Mouse (Mus musculus) kidney, adult 2 months (tissue): Measurements from ENCODE around the gene Frmpd1. TPM values are rescaled to one million over a fixed set of nuclear protein-coding genes. Genes with fewer than 3 reads are reported as not detected.

ENCODE experiments used
- DNase-seq: peaks from one replicate; pipeline ENCODE4 v3.0.0; 2021
- H3K27ac ChIP-seq: fragments of 200-500 bp; 2 replicates; pipeline ENCODE4 v1.5.1; 2012; ENCODE audit warnings: low read depth, low read length, control low read depth, inconsistent platforms; ENCODE audit not compliant: insufficient read depth
- H3K27me3 ChIP-seq: fragments of 200-500 bp; replicated peaks from 2 replicates; pipeline ENCODE4 v1.6.1; 2012; ENCODE audit warnings: mild to moderate bottlenecking, moderate library complexity, low read length, inconsistent platforms; ENCODE audit not compliant: control insufficient read depth, insufficient read depth
- H3K36me3 ChIP-seq: fragments of 200-500 bp; 2 replicates; pipeline ENCODE4 v1.6.1; 2012; ENCODE audit warnings: mild to moderate bottlenecking, moderate library complexity, low read length, inconsistent platforms; ENCODE audit not compliant: control insufficient read depth, insufficient read depth
- H3K4me1 ChIP-seq: fragments of 200-500 bp; 2 replicates; pipeline ENCODE4 v1.6.1; 2011; ENCODE audit warnings: low read length; ENCODE audit not compliant: control insufficient read depth, insufficient read depth
- H3K4me3 ChIP-seq: fragments of 200-500 bp; 2 replicates; pipeline ENCODE4 v1.5.1; 2011; ENCODE audit warnings: mild to moderate bottlenecking, low read depth, low read length, control low read depth; ENCODE audit not compliant: insufficient read depth
- CTCF ChIP-seq: fragments of 200-500 bp; conservative IDR thresholded peaks from 2 replicates; pipeline ENCODE4 v1.5.1; 2011; ENCODE audit warnings: low read depth, mild to moderate bottlenecking, control low read depth, low read length, moderate library complexity, mixed read lengths; ENCODE audit not compliant: insufficient read depth, insufficient read length
- POLR2A ChIP-seq: fragments of 200-500 bp; IDR thresholded peaks from one replicate; pipeline ENCODE4 v1.6.1; 2011; ENCODE audit warnings: low read depth, low read length, control low read depth
- WGBS: fragments of 180-500 bp; shearing (Covaris S2); methylation state at CpG from one replicate; pipeline ENCODE4 v1.1.7; 2018; 5-methylcytosine and 5-hydroxymethylcytosine counted together
- polyA plus RNA-seq: library from polyadenylated mRNA; depleted of rRNA; stranded (reverse); fragments of >200 nt; gene quantifications from 2 replicates; pipeline ENCODE4 v1.2.3, GENCODE M21; 2012

Frmpd1 gene
- polyA plus RNA-seq, 1 experiment = 0.56 TPM

- no peak overlapping the region for H3K27ac ChIP-seq
- H3K27me3 ChIP-seq = no peaks in the 10 kb centered on the region
- WGBS = 79% methylated on average over 5 of the region's 5 CpGs
- DNase-seq = no peak
- H3K4me1 ChIP-seq = no peaks in the 10 kb centered on the region
- no peak overlapping the region for H3K4me3 ChIP-seq
- no peaks in the 10 kb centered on the region for H3K36me3 ChIP-seq
- no peak for TF ChIP-seq CTCF
- TF ChIP-seq POLR2A = no peak
Observed at GRCm38 (mm10) chr4:45287906-45288305, 103.2 kb downstream of the Frmpd1 start.

GRCm38 (mm10) chr4:45296662-45297564 lies 112.2 kb downstream of the Frmpd1 start, which contains the start of gene Trmt10b:
Gene Trmt10b (plus strand): TSS chr4:45297127.
- 14% methylated on average over 27 of the region's 27 CpGs for WGBS
- H3K4me3 ChIP-seq = peak within 1 kb of the TSS; percentile 84
- TF ChIP-seq CTCF (no peak), POLR2A (no peak)
- DNase-seq = peak; percentile 86
- H3K27me3 ChIP-seq = no peaks in the 10 kb centered on the region
- no peak within 1 kb of the TSS; the same call in 1 of the 2 replicates for H3K27ac ChIP-seq
- no peaks in the 10 kb centered on the region; the same call in 1 of the 2 replicates for H3K36me3 ChIP-seq
- H3K4me1 ChIP-seq = peaks cover 3% of the 10 kb centered on the region; the same call in 1 of the 2 replicates

DNA sequence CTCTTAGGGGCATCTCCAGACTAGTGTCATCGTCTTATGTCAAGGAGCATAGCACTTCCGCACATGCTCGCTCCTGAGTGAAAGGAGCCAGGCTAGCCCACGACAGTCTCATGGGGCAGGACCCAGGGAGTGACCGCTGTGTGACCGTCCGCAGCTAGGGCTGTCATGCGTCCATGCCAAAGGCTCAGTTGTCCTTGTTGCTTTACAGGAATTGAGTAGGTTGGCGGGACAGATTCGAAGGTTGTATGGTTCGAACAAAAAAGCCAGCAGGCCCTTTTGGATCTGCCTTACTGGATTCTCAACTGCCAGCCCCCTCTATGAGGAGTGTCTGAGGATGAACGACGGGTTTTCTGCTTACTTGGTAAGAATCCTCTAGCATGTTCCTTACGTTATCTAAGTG lies 120.9 kb downstream of the Frmpd1 start:
- no peak for DNase-seq
- 98% methylated on average over 14 of the region's 14 CpGs for WGBS
- peaks cover 4% of the 10 kb centered on the region for H3K36me3 ChIP-seq
- H3K27ac ChIP-seq = no peak overlapping the region
- H3K27me3 ChIP-seq = no peaks in the 10 kb centered on the region
- H3K4me1 ChIP-seq = no peaks in the 10 kb centered on the region
- H3K4me3 ChIP-seq = no peak overlapping the region
- TF ChIP-seq POLR2A = no peak
- no peak for TF ChIP-seq CTCF

- Histone ChIP-seq H3K27me3 (no peaks in the 10 kb centered on the region), H3K4me3 (no peak overlapping the region), H3K4me1 (no peaks in the 10 kb centered on the region), H3K36me3 (no peaks in the 10 kb centered on the region; the same call in none of the 2 replicates), H3K27ac (no peak overlapping the region)
- no peak for TF ChIP-seq POLR2A
- peak; percentile 72 for TF ChIP-seq CTCF
- peak; percentile 14 for DNase-seq
- WGBS = 37% methylated on average over 11 of the region's 11 CpGs
Observed at GRCm38 (mm10) chr4:45308046-45308445, 123.4 kb downstream of the Frmpd1 start.

GRCm38 (mm10) chr4:45308606-45309005 lies 123.9 kb downstream of the Frmpd1 start:
- H3K36me3 ChIP-seq = no peaks in the 10 kb centered on the region; the same call in none of the 2 replicates
- no peaks in the 10 kb centered on the region for H3K27me3 ChIP-seq
- 88% methylated on average over 6 of the region's 6 CpGs for WGBS
- H3K4me1 ChIP-seq = no peaks in the 10 kb centered on the region
- no peak overlapping the region for H3K27ac ChIP-seq
- no peak for DNase-seq
- H3K4me3 ChIP-seq = no peak overlapping the region
- TF ChIP-seq CTCF (no peak), POLR2A (no peak)

- Histone ChIP-seq H3K4me1 (no peaks in the 10 kb centered on the region), H3K27me3 (no peaks in the 10 kb centered on the region), H3K27ac (no peak overlapping the region), H3K36me3 (no peaks in the 10 kb centered on the region; the same call in 1 of the 2 replicates), H3K4me3 (no peak overlapping the region)
- DNase-seq = no peak
- TF ChIP-seq POLR2A = no peak
- no peak for TF ChIP-seq CTCF
- WGBS = 95% methylated on average over 2 of the region's 2 CpGs
Observed at GRCm38 (mm10) chr4:45311056-45311455, 126.4 kb downstream of the Frmpd1 start.

GRCm38 (mm10) chr4:45320159-45320816 lies 135.6 kb downstream of the Frmpd1 start:
- peaks cover 8% of the 10 kb centered on the region; the same call in 1 of the 2 replicates for H3K4me1 ChIP-seq
- no peaks in the 10 kb centered on the region for H3K27me3 ChIP-seq
- no peak for TF ChIP-seq CTCF
- peak; percentile 60 for TF ChIP-seq POLR2A
- H3K36me3 ChIP-seq = no peaks in the 10 kb centered on the region; the same call in 1 of the 2 replicates
- peak overlapping the region; percentile 97 for H3K4me3 ChIP-seq
- under 1% methylated on average over 56 of the region's 56 CpGs for WGBS
- H3K27ac ChIP-seq = peak overlapping the region; percentile 85
- peak; percentile 93 for DNase-seq
